Mouse (Mus musculus) C2C12 (cell line): ENCODE results near the gene Pole4. TPM values are rescaled to one million over a fixed set of nuclear protein-coding genes. Genes with fewer than 3 reads are reported as not detected.

Source experiments
- H3K27me3 ChIP-seq: one replicate; pipeline ENCODE4 v1.6.1; 2011; ENCODE audit not compliant: control insufficient read depth, insufficient read depth, insufficient read length
- H3K36me3 ChIP-seq: one replicate; pipeline ENCODE4 v1.6.1; 2011; ENCODE audit not compliant: control insufficient read depth, insufficient read depth
- H3K4me3 ChIP-seq: one replicate; pipeline ENCODE4 v1.5.1; 2011; ENCODE audit warnings: mild to moderate bottlenecking, control low read depth; ENCODE audit not compliant: poor library complexity, insufficient read depth, severe bottlenecking
- H3K79me2 ChIP-seq: one replicate; pipeline ENCODE4 v1.6.1; 2011; ENCODE audit not compliant: control insufficient read depth, insufficient read depth
- H3K79me3 ChIP-seq: one replicate; pipeline ENCODE4 v1.6.1; 2011; ENCODE audit warnings: low read depth, control low read depth
- H3ac ChIP-seq: one replicate; pipeline ENCODE3; 2011; ENCODE audit warnings: low read depth; ENCODE audit not compliant: control insufficient read depth, insufficient read length
- CEBPB ChIP-seq: IDR thresholded peaks from one replicate; pipeline ENCODE4 v1.6.1; 2011; ENCODE audit warnings: low read depth, mild to moderate bottlenecking, control low read depth, moderate library complexity
- CTCF ChIP-seq: IDR thresholded peaks from one replicate; pipeline ENCODE4 v1.5.1; 2011; ENCODE audit not compliant: control insufficient read depth, insufficient read depth, insufficient read length
- FOSL1 ChIP-seq: IDR thresholded peaks from one replicate; pipeline ENCODE4 v1.8.0; 2011; ENCODE audit warnings: mild to moderate bottlenecking, low read length; ENCODE audit not compliant: poor library complexity, insufficient read depth, severe bottlenecking
- MAX ChIP-seq: IDR thresholded peaks from one replicate; pipeline ENCODE4 v1.6.1; 2011; ENCODE audit warnings: mild to moderate bottlenecking, control low read depth
- MYOD1 ChIP-seq: IDR thresholded peaks from one replicate; pipeline ENCODE4 v1.6.1; 2011; ENCODE audit warnings: low read depth; ENCODE audit not compliant: control insufficient read depth, insufficient read length
- MYOG ChIP-seq: IDR thresholded peaks from one replicate; pipeline ENCODE4 v1.6.1; 2011; ENCODE audit not compliant: control insufficient read depth, insufficient read length; ENCODE audit errors: extremely low read depth
- USF1 ChIP-seq: IDR thresholded peaks from one replicate; pipeline ENCODE4 v1.6.1; 2011; ENCODE audit warnings: low read depth, mild to moderate bottlenecking, control low read depth, moderate library complexity
- polyA plus RNA-seq: library from polyadenylated mRNA; unstranded; fragments of >200 nt; fragmentation: generic; extraction: Trizol; gene quantifications from one replicate; pipeline ENCODE4 v1.2.1, GENCODE M21; 2012; ENCODE audit warnings: missing spikeins

The Pole4 gene
- polyA plus RNA-seq, 1 experiment, result 59.1 TPM

GRCm38 (mm10) chr6:82728635-82729034 lies 23.5 kb upstream of the Pole4 start:
- H3ac ChIP-seq, result no peak overlapping the region
- H3K27me3 ChIP-seq, result no peaks in the 10 kb centered on the region
- peaks cover 63% of the 10 kb centered on the region for H3K36me3 ChIP-seq
- no peaks in the 10 kb centered on the region for H3K79me2 ChIP-seq
- H3K4me3 ChIP-seq, result no peak overlapping the region
- TF ChIP-seq CTCF (no peak), MAX (no peak), MYOG (no peak), CEBPB (no peak), USF1 (no peak), FOSL1 (no peak), MYOD1 (no peak)
- H3K79me3 ChIP-seq, result no peaks in the 10 kb centered on the region

DNA sequence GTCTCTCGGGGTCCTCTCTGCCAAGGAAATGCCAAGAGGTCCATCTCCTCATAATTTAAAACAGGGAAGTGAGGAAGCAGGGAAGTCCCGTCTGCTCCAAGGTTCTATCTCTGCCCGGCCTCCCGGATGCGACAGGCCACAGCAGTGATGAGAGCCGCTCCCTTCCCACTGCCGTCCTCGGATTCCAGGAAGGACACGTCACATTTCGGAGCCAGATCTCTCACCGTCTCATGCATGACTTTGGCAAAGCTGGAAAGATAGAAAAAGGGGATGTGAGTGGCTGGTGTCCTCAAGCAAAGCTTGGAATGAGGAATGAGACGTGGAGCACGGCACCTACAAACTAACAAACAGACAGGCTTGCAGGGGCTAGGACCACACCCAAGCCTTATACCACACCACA lies 22.0 kb upstream of the Pole4 start:
- TF ChIP-seq CEBPB (no peak), MAX (no peak), USF1 (no peak), CTCF (no peak), MYOG (no peak), FOSL1 (no peak)
- no peaks in the 10 kb centered on the region for H3K27me3 ChIP-seq
- H3ac ChIP-seq, result no peak overlapping the region
- peaks cover 61% of the 10 kb centered on the region for H3K36me3 ChIP-seq
- no peak overlapping the region for H3K4me3 ChIP-seq
- no peaks in the 10 kb centered on the region for H3K79me2 ChIP-seq
- no peaks in the 10 kb centered on the region for H3K79me3 ChIP-seq

GRCm38 (mm10) chr6:82723321-82723720 lies 18.2 kb upstream of the Pole4 start:
- Histone ChIP-seq H3K27me3 (no peaks in the 10 kb centered on the region), H3K79me3 (no peaks in the 10 kb centered on the region), H3K36me3 (peaks cover 28% of the 10 kb centered on the region), H3K4me3 (no peak overlapping the region), H3ac (no peak overlapping the region), H3K79me2 (no peaks in the 10 kb centered on the region)
- TF ChIP-seq MYOG (no peak), CEBPB (no peak), MYOD1 (no peak), FOSL1 (no peak), USF1 (no peak), MAX (no peak), CTCF (no peak)

- TF ChIP-seq MAX, result no peak
- TF ChIP-seq MYOD1, result no peak
- no peak for TF ChIP-seq USF1
- no peak for TF ChIP-seq FOSL1
- TF ChIP-seq CTCF, result no peak
- no peak for TF ChIP-seq MYOG
- TF ChIP-seq CEBPB, result no peak
- Histone ChIP-seq H3ac (no peak overlapping the region), H3K79me3 (no peaks in the 10 kb centered on the region), H3K36me3 (no peaks in the 10 kb centered on the region), H3K79me2 (no peaks in the 10 kb centered on the region), H3K4me3 (no peak overlapping the region), H3K27me3 (no peaks in the 10 kb centered on the region)
These were observed 11.0 kb upstream of the Pole4 start for GRCm38 (mm10) chr6:82716126-82716525.

DNA sequence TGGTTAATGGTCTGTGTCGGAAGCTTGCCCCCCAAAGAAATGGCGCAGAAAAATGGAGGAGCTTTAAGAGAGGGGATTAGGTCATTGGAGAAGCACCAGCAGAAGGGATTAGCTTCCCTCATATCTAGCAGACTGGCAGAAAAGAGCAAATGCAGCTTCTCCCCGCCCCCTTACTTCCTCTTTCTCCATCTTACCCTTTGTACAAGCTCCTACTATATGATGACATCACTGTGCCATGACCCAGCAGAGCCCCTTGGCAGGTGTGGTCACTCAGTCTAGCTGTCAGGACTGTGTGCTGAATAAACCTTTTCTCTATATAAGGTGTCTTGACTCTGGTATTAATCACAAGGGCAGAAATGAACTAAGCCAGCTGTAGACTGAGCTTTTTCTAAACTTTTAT lies 10.5 kb upstream of the Pole4 start:
- no peak for TF ChIP-seq MAX
- no peaks in the 10 kb centered on the region for H3K27me3 ChIP-seq

DNA sequence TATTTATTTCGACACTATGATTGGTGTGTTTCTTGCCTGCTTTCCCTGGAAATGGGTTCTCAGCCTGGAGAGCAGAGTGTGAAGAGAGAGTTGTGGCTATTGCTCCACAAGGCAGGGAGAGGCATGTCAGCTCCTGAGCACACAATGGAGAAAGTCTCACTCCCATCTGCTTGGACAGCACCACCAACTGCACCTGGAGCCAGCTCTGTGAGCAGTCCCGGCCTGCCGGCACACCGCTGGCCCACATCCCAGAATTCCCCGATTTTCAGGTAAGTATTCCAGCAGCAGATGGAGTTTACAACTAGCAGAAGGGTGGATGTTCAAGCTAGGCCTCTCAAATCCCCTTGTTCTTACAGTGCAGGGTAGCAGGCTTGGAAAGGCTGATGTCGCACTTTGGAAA lies 10.1 kb upstream of the Pole4 start:
- no peak for TF ChIP-seq FOSL1
- no peak for TF ChIP-seq MYOD1
- TF ChIP-seq CEBPB, result no peak
- TF ChIP-seq CTCF, result no peak
- no peak for TF ChIP-seq USF1
- no peak for TF ChIP-seq MYOG
- no peak for TF ChIP-seq MAX
- H3ac ChIP-seq, result no peak overlapping the region
- H3K36me3 ChIP-seq, result no peaks in the 10 kb centered on the region
- H3K27me3 ChIP-seq, result no peaks in the 10 kb centered on the region
- H3K79me3 ChIP-seq, result no peaks in the 10 kb centered on the region
- H3K4me3 ChIP-seq, result no peak overlapping the region
- no peaks in the 10 kb centered on the region for H3K79me2 ChIP-seq

More for the DNA sequence above, 10.5 kb upstream of the Pole4 start:
- Histone ChIP-seq H3K79me3 (no peaks in the 10 kb centered on the region), H3ac (no peak overlapping the region), H3K4me3 (no peak overlapping the region), H3K36me3 (no peaks in the 10 kb centered on the region), H3K79me2 (no peaks in the 10 kb centered on the region)
